Mouse (Mus musculus) hindbrain, embryonic 13.5 days (tissue): Measurements from ENCODE around the gene Mmaa. TPM values are rescaled to one million over a fixed set of nuclear protein-coding genes. Genes with fewer than 3 reads are reported as not detected.

Experiments used
- ATAC-seq: fragments of 200-750 bp; cut with Nextera tagmentation; 2 replicates; pipeline ENCODE4 v1.8.0; 2017; ENCODE audit warnings: moderate TSS enrichment; ENCODE audit not compliant: low FRiP score
- H3K27ac ChIP-seq: fragments of 300-500 bp; sonication (generic); 2 replicates; pipeline ENCODE4 v1.5.1; 2015; ENCODE audit warnings: inconsistent platforms, mild to moderate bottlenecking, moderate library complexity
- H3K27me3 ChIP-seq: fragments of 300-500 bp; sonication (generic); 2 replicates; pipeline ENCODE4 v1.6.1; 2015; ENCODE audit warnings: mild to moderate bottlenecking, inconsistent platforms
- H3K36me3 ChIP-seq: fragments of 300-500 bp; sonication (generic); 2 replicates; pipeline ENCODE4 v1.6.1; 2015; ENCODE audit warnings: mild to moderate bottlenecking, inconsistent platforms
- H3K4me1 ChIP-seq: fragments of 300-500 bp; sonication (generic); replicated peaks from 2 replicates; pipeline ENCODE4 v1.6.1; 2015; ENCODE audit warnings: inconsistent platforms
- H3K4me2 ChIP-seq: fragments of 300-500 bp; sonication (generic); 2 replicates; pipeline ENCODE4 v1.6.1; 2015; ENCODE audit warnings: inconsistent platforms, mild to moderate bottlenecking, moderate library complexity
- H3K4me3 ChIP-seq: fragments of 300-500 bp; sonication (generic); 2 replicates; pipeline ENCODE4 v1.5.1; 2015; ENCODE audit warnings: mild to moderate bottlenecking, inconsistent platforms
- H3K9ac ChIP-seq: fragments of 300-500 bp; sonication (generic); 2 replicates; pipeline ENCODE4 v1.6.1; 2015; ENCODE audit warnings: mild to moderate bottlenecking, inconsistent platforms
- H3K9me3 ChIP-seq: fragments of 300-500 bp; sonication (generic); 2 replicates; pipeline ENCODE4 v1.6.1; 2016; ENCODE audit warnings: inconsistent platforms
- WGBS: fragments of 180-500 bp; shearing (Covaris S2); methylation state at CpG from one replicate; pipeline ENCODE4 v1.1.7; 2015; 5-methylcytosine and 5-hydroxymethylcytosine counted together
- polyA plus RNA-seq: library from polyadenylated mRNA; unstranded; fragments of >200 nt; fragmentation: Nextera tagmentation; extraction: Ambion mirVana; gene quantifications from 2 replicates; pipeline ENCODE4 v1.2.1, GENCODE M21; 2015

Gene Mmaa
- 19.7 and 19.9 TPM in 2 replicates for polyA plus RNA-seq

- Histone ChIP-seq H3K9ac (peak within 1 kb of the TSS; percentile 76), H3K4me2 (peak within 1 kb of the TSS; percentile 81), H3K4me3 (peak within 1 kb of the TSS; percentile 59), H3K27ac (peak within 1 kb of the TSS; percentile 97), H3K36me3 (no peaks in the 10 kb centered on the region), H3K9me3 (no peaks in the 10 kb centered on the region), H3K27me3 (no peaks in the 10 kb centered on the region), H3K4me1 (peaks cover 26% of the 10 kb centered on the region)
- WGBS = under 1% methylated on average over 55 of the region's 74 CpGs
- ATAC-seq = peak; percentile 97
Measured at GRCm38 (mm10) chr8:79294610-79295275, at the start of gene Mmaa. Gene Mmaa (minus strand): TSS chr8:79294937.

DNA sequence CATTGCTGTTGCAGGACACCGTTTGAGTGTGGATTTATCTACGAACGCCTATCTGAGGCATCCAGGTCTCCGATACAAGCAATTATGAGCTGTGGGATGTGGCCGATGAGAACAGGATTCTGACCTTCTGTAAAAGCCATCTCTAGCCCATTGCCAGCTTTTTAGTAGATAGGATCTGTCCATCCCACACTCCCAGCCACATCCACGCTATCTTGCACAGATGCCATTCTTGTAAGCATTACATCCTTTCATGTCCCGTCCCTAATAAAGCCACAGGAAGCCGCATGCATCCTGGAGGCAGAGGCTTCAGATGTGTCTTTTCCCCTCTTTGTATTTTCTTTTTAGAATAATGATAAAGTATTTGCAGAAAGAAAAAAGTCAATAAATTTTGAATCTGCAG lies 46.5 kb upstream of the Mmaa start:
- H3K4me3 ChIP-seq = no peak overlapping the region
- H3K36me3 ChIP-seq = peaks cover 66% of the 10 kb centered on the region
- H3K27ac ChIP-seq = no peak overlapping the region
- WGBS = 92% methylated on average over 8 of the region's 8 CpGs
- H3K9ac ChIP-seq = no peak overlapping the region
- H3K9me3 ChIP-seq = no peaks in the 10 kb centered on the region
- H3K27me3 ChIP-seq = no peaks in the 10 kb centered on the region
- H3K4me1 ChIP-seq = no peaks in the 10 kb centered on the region
- ATAC-seq = no peak
- H3K4me2 ChIP-seq = no peak overlapping the region

DNA sequence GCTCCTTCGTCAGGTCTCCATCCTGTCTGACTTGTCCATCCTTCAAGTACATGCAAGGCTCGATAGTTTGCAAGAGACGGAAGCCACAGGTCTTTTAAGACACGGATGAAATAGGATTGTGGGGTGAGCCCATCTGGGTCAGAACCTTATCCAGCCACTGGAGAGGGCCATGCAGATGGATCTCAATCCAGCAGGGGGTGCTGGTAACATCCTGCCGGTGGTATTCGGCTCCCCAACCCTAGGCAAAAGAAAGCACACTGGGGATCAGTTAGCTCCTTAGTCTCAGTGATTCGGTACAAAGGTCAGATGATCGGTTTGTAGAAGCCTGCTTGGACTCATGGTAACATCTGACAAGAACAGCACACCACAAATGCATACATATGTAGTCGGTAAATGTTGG lies 44.8 kb upstream of the Mmaa start:
- H3K36me3 ChIP-seq = peaks cover 65% of the 10 kb centered on the region
- H3K4me2 ChIP-seq = no peak overlapping the region
- no peak for ATAC-seq
- WGBS = 85% methylated on average over 9 of the region's 9 CpGs
- no peak overlapping the region for H3K4me3 ChIP-seq
- H3K9me3 ChIP-seq = no peaks in the 10 kb centered on the region
- no peaks in the 10 kb centered on the region for H3K27me3 ChIP-seq
- H3K4me1 ChIP-seq = no peaks in the 10 kb centered on the region
- no peak overlapping the region for H3K9ac ChIP-seq
- no peak overlapping the region for H3K27ac ChIP-seq

- H3K27me3 ChIP-seq = no peaks in the 10 kb centered on the region
- H3K4me3 ChIP-seq = no peak overlapping the region
- ATAC-seq = no peak
- WGBS = 93% methylated on average over 10 of the region's 10 CpGs
- H3K9me3 ChIP-seq = no peaks in the 10 kb centered on the region
- no peak overlapping the region for H3K27ac ChIP-seq
- no peaks in the 10 kb centered on the region for H3K4me1 ChIP-seq
- H3K9ac ChIP-seq = no peak overlapping the region
- peaks cover 66% of the 10 kb centered on the region for H3K36me3 ChIP-seq
- no peak overlapping the region for H3K4me2 ChIP-seq
Measured at GRCm38 (mm10) chr8:79338619-79339018, 43.9 kb upstream of the Mmaa start.

- ATAC-seq = no peak
- WGBS = 84% methylated on average over 22 of the region's 22 CpGs
- Histone ChIP-seq H3K4me2 (no peak overlapping the region), H3K27me3 (no peaks in the 10 kb centered on the region), H3K4me1 (0 out of 2 replicates have a peak, but pooled peaks cover 4% of the 10 kb centered on the region), H3K9ac (no peak overlapping the region), H3K36me3 (peaks cover 12% of the 10 kb centered on the region), H3K9me3 (no peaks in the 10 kb centered on the region), H3K4me3 (no peak overlapping the region), H3K27ac (no peak overlapping the region)
Measured at GRCm38 (mm10) chr8:79332109-79332900, 37.6 kb upstream of the Mmaa start.

- no peak overlapping the region for H3K27ac ChIP-seq
- no peak overlapping the region for H3K4me2 ChIP-seq
- H3K4me1 ChIP-seq = 0 out of 2 replicates have a peak, but pooled peaks cover 4% of the 10 kb centered on the region
- no peak overlapping the region for H3K4me3 ChIP-seq
- H3K9me3 ChIP-seq = no peaks in the 10 kb centered on the region
- no peak overlapping the region for H3K9ac ChIP-seq
- 79% methylated on average over 2 of the region's 2 CpGs for WGBS
- peaks cover 7% of the 10 kb centered on the region; the same call in 1 of the 2 replicates for H3K36me3 ChIP-seq
- no peak for ATAC-seq
- no peaks in the 10 kb centered on the region for H3K27me3 ChIP-seq
Measured at GRCm38 (mm10) chr8:79331571-79331970, 36.8 kb upstream of the Mmaa start.

- no peaks in the 10 kb centered on the region for H3K9me3 ChIP-seq
- no peaks in the 10 kb centered on the region for H3K27me3 ChIP-seq
- no peak overlapping the region for H3K9ac ChIP-seq
- H3K36me3 ChIP-seq = peaks cover 7% of the 10 kb centered on the region; the same call in 1 of the 2 replicates
- ATAC-seq = no peak
- H3K4me2 ChIP-seq = no peak overlapping the region
- 91% methylated on average over 9 of the region's 9 CpGs for WGBS
- no peak overlapping the region for H3K27ac ChIP-seq
- H3K4me3 ChIP-seq = no peak overlapping the region
- 0 out of 2 replicates have a peak, but pooled peaks cover 4% of the 10 kb centered on the region for H3K4me1 ChIP-seq
Measured at GRCm38 (mm10) chr8:79331017-79331416, 36.3 kb upstream of the Mmaa start.

- H3K9ac ChIP-seq = no peak overlapping the region
- no peak overlapping the region for H3K4me2 ChIP-seq
- no peak overlapping the region for H3K27ac ChIP-seq
- no peak overlapping the region for H3K4me3 ChIP-seq
- WGBS = 73% methylated on average over 2 of the region's 2 CpGs
- H3K27me3 ChIP-seq = no peaks in the 10 kb centered on the region
- no peaks in the 10 kb centered on the region for H3K9me3 ChIP-seq
- H3K4me1 ChIP-seq = peaks cover 4% of the 10 kb centered on the region; the same call in 1 of the 2 replicates
- H3K36me3 ChIP-seq = peaks cover 7% of the 10 kb centered on the region; the same call in 1 of the 2 replicates
- ATAC-seq = no peak
Measured at GRCm38 (mm10) chr8:79329735-79330134, 35.0 kb upstream of the Mmaa start.

DNA sequence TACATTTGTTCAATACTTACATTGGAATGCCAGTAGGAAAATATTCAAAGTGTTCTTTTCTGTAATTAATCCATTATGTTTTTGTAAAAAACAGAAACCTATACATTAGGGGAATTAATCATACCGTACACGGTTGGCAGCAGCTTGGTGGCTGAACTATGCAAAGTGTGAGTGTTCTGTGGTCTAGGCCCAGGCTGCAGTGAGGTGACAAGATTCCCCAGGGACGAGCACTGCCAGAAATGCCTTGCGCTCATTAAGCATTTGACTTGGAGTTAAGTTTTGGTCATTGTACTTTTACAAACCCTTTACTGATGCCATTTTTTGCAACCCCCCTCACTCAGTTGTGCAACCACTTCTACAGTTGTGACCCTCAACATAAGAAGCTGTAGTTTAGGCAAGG lies 34.4 kb upstream of the Mmaa start:
- Histone ChIP-seq H3K27ac (no peak overlapping the region), H3K4me3 (no peak overlapping the region), H3K9ac (no peak overlapping the region), H3K4me2 (no peak overlapping the region), H3K36me3 (peaks cover 7% of the 10 kb centered on the region; the same call in 1 of the 2 replicates), H3K9me3 (no peaks in the 10 kb centered on the region), H3K27me3 (no peaks in the 10 kb centered on the region), H3K4me1 (peaks cover 4% of the 10 kb centered on the region; the same call in 1 of the 2 replicates)
- 89% methylated on average over 4 of the region's 4 CpGs for WGBS
- no peak for ATAC-seq

GRCm38 (mm10) chr8:79325510-79325909 lies 30.8 kb upstream of the Mmaa start:
- Histone ChIP-seq H3K27me3 (no peaks in the 10 kb centered on the region), H3K36me3 (no peaks in the 10 kb centered on the region), H3K4me1 (peaks cover 4% of the 10 kb centered on the region; the same call in 1 of the 2 replicates), H3K4me2 (no peak overlapping the region), H3K9me3 (no peaks in the 10 kb centered on the region), H3K27ac (no peak overlapping the region), H3K4me3 (no peak overlapping the region), H3K9ac (no peak overlapping the region)
- no peak for ATAC-seq
- 80% methylated on average over 6 of the region's 6 CpGs for WGBS

DNA sequence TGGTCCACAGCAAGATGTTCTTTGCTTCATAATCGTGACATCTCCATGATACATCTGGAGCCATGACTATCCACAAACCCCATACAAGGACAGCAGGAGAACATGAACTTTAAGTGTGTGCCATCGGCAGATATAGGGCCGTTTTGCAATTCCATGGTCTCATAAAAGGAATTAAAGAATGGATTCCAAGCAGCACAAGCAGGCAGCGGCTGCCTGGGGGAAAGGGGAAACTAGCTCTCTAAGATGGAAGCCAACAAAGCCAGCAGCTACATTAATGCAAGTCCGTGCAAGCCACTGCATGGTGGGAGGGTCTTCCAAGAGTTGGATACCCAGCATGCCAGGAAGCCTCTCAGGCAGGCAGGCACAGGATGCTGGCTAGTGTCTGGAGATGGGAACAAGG lies 30.2 kb upstream of the Mmaa start:
- Histone ChIP-seq H3K4me3 (no peak overlapping the region), H3K27ac (no peak overlapping the region), H3K9me3 (no peaks in the 10 kb centered on the region), H3K4me1 (peaks cover 4% of the 10 kb centered on the region; the same call in 1 of the 2 replicates), H3K27me3 (no peaks in the 10 kb centered on the region), H3K9ac (no peak overlapping the region), H3K36me3 (no peaks in the 10 kb centered on the region), H3K4me2 (no peak overlapping the region)
- ATAC-seq = no peak
- 82% methylated on average over 5 of the region's 5 CpGs for WGBS

- no peak for ATAC-seq
- Histone ChIP-seq H3K27me3 (no peaks in the 10 kb centered on the region), H3K9me3 (no peaks in the 10 kb centered on the region), H3K36me3 (no peaks in the 10 kb centered on the region), H3K9ac (no peak overlapping the region), H3K4me1 (peaks cover 4% of the 10 kb centered on the region; the same call in 1 of the 2 replicates), H3K4me3 (no peak overlapping the region), H3K4me2 (no peak overlapping the region), H3K27ac (no peak overlapping the region)
- WGBS = 75% methylated on average over 3 of the region's 3 CpGs
Measured at GRCm38 (mm10) chr8:79324036-79324435, 29.3 kb upstream of the Mmaa start.
